ENCODE assay signal across 8 mouse cellular contexts in the genomic region with DNA sequence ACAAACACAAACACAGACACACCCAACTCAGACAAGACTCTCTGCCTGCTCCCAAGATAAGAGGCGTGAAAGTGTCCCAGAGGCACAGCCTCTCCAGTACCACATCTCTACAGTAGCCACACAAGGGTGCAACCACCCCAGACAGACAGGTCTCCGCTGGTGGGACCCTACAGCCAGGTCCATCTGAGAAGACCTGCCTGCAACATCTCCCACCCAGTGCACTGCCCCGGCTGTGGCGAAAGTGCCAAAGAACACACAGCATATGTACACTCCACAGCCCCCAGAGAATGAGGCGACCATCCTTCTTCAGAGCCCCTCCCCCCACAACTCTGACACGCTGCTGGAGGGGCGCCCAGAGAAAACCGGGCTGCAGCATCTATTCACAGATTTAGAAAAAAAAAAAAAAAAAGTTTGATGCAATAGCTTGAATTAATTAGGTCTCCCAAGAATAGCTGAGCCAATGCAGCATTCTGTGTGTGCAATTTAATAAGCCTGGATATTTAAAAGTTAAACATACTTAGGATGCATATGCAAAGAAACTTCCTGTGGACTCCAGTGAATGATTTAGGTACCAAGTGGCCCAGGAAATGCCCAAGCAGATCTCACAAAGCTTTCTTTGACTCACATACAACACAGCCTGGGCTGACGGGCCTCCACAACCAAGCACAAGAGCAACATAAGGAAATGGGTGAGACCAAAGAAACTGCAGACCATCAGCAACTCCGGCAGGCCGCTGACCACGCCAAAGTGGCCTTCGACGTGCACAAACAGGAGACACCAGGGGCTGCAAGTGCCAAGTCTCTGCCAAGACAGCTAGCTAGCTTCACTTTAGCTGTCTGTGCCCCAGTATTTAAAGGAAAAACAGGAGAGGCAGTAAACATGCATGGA. TPM values are rescaled to one million over a fixed set of nuclear protein-coding genes. Genes with fewer than 3 reads are reported as not detected.
A peak's percentile ranks its signal among the peaks of the same experiment; 100 is the strongest.
DNase-seq lines count a peak whose midpoint lies in the region; ATAC-seq lines count a peak whose summit lies in the region.

No protein-coding gene starts in this region.

- peak; percentile 55 for DNase-seq in adrenal gland, postnatal 10 days
- DNase-seq in adrenal gland, adult 8-10 months, result no peak
- no peak for DNase-seq in lung, postnatal 14 days
- peak; percentile 49 for DNase-seq in limb, embryonic 10.5 days (ENCODE audit: low spot score)
- DNase-seq in urinary bladder, adult 2 months (ENCODE audit: low spot score), result no peak

- peaks cover 60% of the 10 kb centered on the region for H3K4me1 ChIP-seq in lung, embryonic 15.5 days
- peaks cover 66% of the 10 kb centered on the region for H3K4me1 ChIP-seq in forebrain, embryonic 12.5 days
- peaks cover 82% of the 10 kb centered on the region for H3K4me1 ChIP-seq in limb, embryonic 10.5 days
- peaks cover 52% of the 10 kb centered on the region for H3K4me1 ChIP-seq in neural tube, embryonic 14.5 days (ENCODE audit: control insufficient read depth, insufficient read depth, low read length)

- peak overlapping the region; percentile 91 for H3K4me3 ChIP-seq in lung, embryonic 15.5 days
- peak overlapping the region; percentile 97 for H3K4me3 ChIP-seq in forebrain, embryonic 12.5 days (replicated peaks)
- H3K4me3 ChIP-seq in limb, embryonic 10.5 days, result peak overlapping the region; percentile 96
- H3K4me3 ChIP-seq in neural tube, embryonic 14.5 days (ENCODE audit: low read depth, low read length), result peak overlapping the region; percentile 83

- H3K4me2 ChIP-seq in lung, embryonic 15.5 days, result peak overlapping the region; percentile 90
- peak overlapping the region; percentile 98 for H3K4me2 ChIP-seq in forebrain, embryonic 12.5 days
- H3K4me2 ChIP-seq in neural tube, embryonic 14.5 days (ENCODE audit: low read depth, low read length), result peak overlapping the region; percentile 78

- no peak for ATAC-seq in lung, embryonic 15.5 days (ENCODE audit: borderline replicate concordance, extremely low read depth, low FRiP score, low TSS enrichment)
- no peak for ATAC-seq in forebrain, embryonic 12.5 days (ENCODE audit: low FRiP score)
- ATAC-seq in neural tube, embryonic 14.5 days (ENCODE audit: low read depth), result no peak

- 5% methylated on average over 14 of the region's 14 CpGs for whole genome bisulfite sequencing in lung, embryonic 15.5 days
- WGBS in forebrain, embryonic 12.5 days, result 5% methylated on average over 14 of the region's 14 CpGs
- 15% methylated on average over 14 of the region's 14 CpGs for WGBS in limb, embryonic 10.5 days
- 3% methylated on average over 14 of the region's 14 CpGs for WGBS in neural tube, embryonic 14.5 days

- H3K36me3 ChIP-seq in lung, embryonic 15.5 days, result no peaks in the 10 kb centered on the region
- H3K36me3 ChIP-seq in forebrain, embryonic 12.5 days (replicated peaks), result no peaks in the 10 kb centered on the region
- H3K36me3 ChIP-seq in limb, embryonic 10.5 days, result peaks cover 13% of the 10 kb centered on the region
- H3K36me3 ChIP-seq in neural tube, embryonic 14.5 days (ENCODE audit: control insufficient read depth, insufficient read depth, low read length), result no peaks in the 10 kb centered on the region

- peak overlapping the region; percentile 94 for H3K9ac ChIP-seq in lung, embryonic 15.5 days
- peak overlapping the region; percentile 98 for H3K9ac ChIP-seq in forebrain, embryonic 12.5 days
- H3K9ac ChIP-seq in neural tube, embryonic 14.5 days (replicated peaks; ENCODE audit: low read depth, low read length), result peak overlapping the region; percentile 96

- H3K9me3 ChIP-seq in lung, embryonic 15.5 days, result no peaks in the 10 kb centered on the region
- no peaks in the 10 kb centered on the region for H3K9me3 ChIP-seq in forebrain, embryonic 12.5 days
- no peaks in the 10 kb centered on the region for H3K9me3 ChIP-seq in limb, embryonic 10.5 days (replicated peaks)
- no peaks in the 10 kb centered on the region for H3K9me3 ChIP-seq in neural tube, embryonic 14.5 days (ENCODE audit: control insufficient read depth, low read length)

- peak overlapping the region; percentile 85 for H3K27ac ChIP-seq in lung, embryonic 15.5 days
- peak overlapping the region; percentile 62 for H3K27ac ChIP-seq in forebrain, embryonic 12.5 days
- peak overlapping the region; percentile 99 for H3K27ac ChIP-seq in limb, embryonic 10.5 days
- peak overlapping the region; percentile 1 for H3K27ac ChIP-seq in neural tube, embryonic 14.5 days (ENCODE audit: low read depth, low read length)

- H3K27me3 ChIP-seq in lung, embryonic 15.5 days, result no peaks in the 10 kb centered on the region
- H3K27me3 ChIP-seq in forebrain, embryonic 12.5 days, result no peaks in the 10 kb centered on the region
- no peaks in the 10 kb centered on the region for H3K27me3 ChIP-seq in limb, embryonic 10.5 days (ENCODE audit: low read depth, poor library complexity, severe bottlenecking)
- H3K27me3 ChIP-seq in neural tube, embryonic 14.5 days (ENCODE audit: control insufficient read depth, insufficient read depth, low read length), result no peaks in the 10 kb centered on the region

RNA-seq across cellular contexts. Expression of a gene that starts 1.9 kb away (rescaled TPM):
- 10 to 100 TPM; 65.3 to 80.4 TPM for total RNA-seq in adrenal gland, postnatal 10 days (2021)
- total RNA-seq in adrenal gland, adult 8-10 months (2022), result 10 to 100 TPM; 64.1 to 85.4 (median 69.1) TPM
- polyA plus RNA-seq in lung, embryonic 15.5 days (2015; fragmentation: Nextera tagmentation; extraction: Ambion mirVana), result 16.1 and 16.9 TPM in 2 replicates
- polyA plus RNA-seq in forebrain, embryonic 12.5 days (2016; fragmentation: Nextera tagmentation; extraction: Ambion mirVana), result 12.3 and 14.2 TPM in 2 replicates
- 9.6 and 10.6 TPM in 2 replicates for polyA plus RNA-seq in limb, embryonic 10.5 days (2016; fragmentation: Nextera tagmentation; extraction: Ambion mirVana)
- 16.8 and 17.7 TPM in 2 replicates for polyA plus RNA-seq in neural tube, embryonic 14.5 days (2014; fragmentation: Nextera tagmentation; extraction: Ambion mirVana)
- polyA plus RNA-seq in urinary bladder, adult 2 months (2012; rRNA removed), result 43.6 and 67.2 TPM in 2 replicates

RNA-seq across cellular contexts. Expression of a gene that starts 29.1 kb away (rescaled TPM):
- total RNA-seq in adrenal gland, postnatal 10 days (2021), result 10 to 100 TPM; 41.1 to 47.3 TPM
- total RNA-seq in adrenal gland, adult 8-10 months (2022), result 10 to 100 TPM; 57.4 to 70.1 (median 60.8) TPM
- 83.4 and 83.5 TPM in 2 replicates for polyA plus RNA-seq in lung, embryonic 15.5 days (2015; fragmentation: Nextera tagmentation; extraction: Ambion mirVana)
- polyA plus RNA-seq in forebrain, embryonic 12.5 days (2016; fragmentation: Nextera tagmentation; extraction: Ambion mirVana), result 96.4 and 96.9 TPM in 2 replicates
- polyA plus RNA-seq in limb, embryonic 10.5 days (2016; fragmentation: Nextera tagmentation; extraction: Ambion mirVana), result 104 and 107 TPM in 2 replicates
- 70.8 and 71.5 TPM in 2 replicates for polyA plus RNA-seq in neural tube, embryonic 14.5 days (2014; fragmentation: Nextera tagmentation; extraction: Ambion mirVana)
- 47.5 and 51.8 TPM in 2 replicates for polyA plus RNA-seq in urinary bladder, adult 2 months (2012; rRNA removed)

Comparison
In these comparisons a context has a peak if more than half of its experiments do, and no peak if none do; other contexts are left out.
1. DNase-seq: peak in adrenal gland, postnatal 10 days (single experiment) and limb, embryonic 10.5 days (single experiment); none in adrenal gland, adult 8-10 months (single experiment), lung, postnatal 14 days (single experiment) and urinary bladder, adult 2 months (single experiment).
2. H3K27ac ChIP-seq: peak in every context shown above with its lines; median percentile 99 in limb, embryonic 10.5 days; 85 in lung, embryonic 15.5 days; 62 in forebrain, embryonic 12.5 days; 1 in neural tube, embryonic 14.5 days.
3. Peak in every context shown above with its lines, with median percentiles within 50 percentile points of each other: H3K4me2 ChIP-seq, H3K4me3 ChIP-seq and H3K9ac ChIP-seq.